Mouse (Mus musculus) T-helper 1 cell (primary cell): ENCODE data around the gene Zbtb1.

Experiments
- in situ Hi-C: fragments of 300-600 bp; cut with MboI, MseI; formaldehyde crosslinking; loops from one replicate; pipeline ENCODE4 v1.15.1; 2025; ENCODE audit warnings: high pct_unique_total_duplicates

Gene Zbtb1

GRCm38 (mm10) chr12:76369978-76370830 is at the start of gene Zbtb1:
TSS of gene Zbtb1 (plus strand) at chr12:76370266.
- in situ Hi-C loops: no loop called here

- in situ Hi-C loops: loop anchor here (25.0 kb wide), 1 partner anchor 1838 kb away; no protein-coding TSS in a partner anchor
Observed at GRCm38 (mm10) chr12:76324679-76325431, 45.2 kb upstream of the Zbtb1 start, which contains the start of gene Akap5. TSS of gene Akap5 (plus strand) at chr12:76324891.

- in situ Hi-C loops: no loop called here
Observed at GRCm38 (mm10) chr12:76326437-76327220, 43.4 kb upstream of the Zbtb1 start.

GRCm38 (mm10) chr12:76328567-76329354 is 41.3 kb upstream of the Zbtb1 start:
- in situ Hi-C loops: no loop called here

GRCm38 (mm10) chr12:76333688-76334087 is 36.4 kb upstream of the Zbtb1 start:
- in situ Hi-C loops: no loop called here

GRCm38 (mm10) chr12:76335641-76336040 is 34.4 kb upstream of the Zbtb1 start:
- in situ Hi-C loops: no loop called here

GRCm38 (mm10) chr12:76336111-76336965 is 33.7 kb upstream of the Zbtb1 start:
- in situ Hi-C loops: no loop called here

GRCm38 (mm10) chr12:76341080-76341479 is 29.0 kb upstream of the Zbtb1 start:
- in situ Hi-C loops: loop anchor here (10.0 kb wide), 2 partner anchors 146 to 254 kb away; no protein-coding TSS in a partner anchor

- in situ Hi-C loops: loop anchor here (10.0 kb wide), 2 partner anchors 151 to 249 kb away; no protein-coding TSS in a partner anchor
Observed at GRCm38 (mm10) chr12:76345759-76346455, 24.2 kb upstream of the Zbtb1 start.

- in situ Hi-C loops: loop anchor here (10.0 kb wide), 2 partner anchors 155 to 245 kb away; no protein-coding TSS in a partner anchor
Observed at GRCm38 (mm10) chr12:76349680-76350220, 20.3 kb upstream of the Zbtb1 start.

GRCm38 (mm10) chr12:76360868-76361267 is 9.2 kb upstream of the Zbtb1 start:
- in situ Hi-C loops: no loop called here

GRCm38 (mm10) chr12:76361405-76362302 is 8.4 kb upstream of the Zbtb1 start:
- in situ Hi-C loops: no loop called here

GRCm38 (mm10) chr12:76362303-76362676 is 7.8 kb upstream of the Zbtb1 start:
- in situ Hi-C loops: no loop called here

- in situ Hi-C loops: no loop called here
Observed at GRCm38 (mm10) chr12:76366276-76366675, 3.8 kb upstream of the Zbtb1 start.

- in situ Hi-C loops: no loop called here
Observed at GRCm38 (mm10) chr12:76367096-76367995, 2.7 kb upstream of the Zbtb1 start.

- in situ Hi-C loops: no loop called here
Observed at GRCm38 (mm10) chr12:76368201-76368789, 1.8 kb upstream of the Zbtb1 start.
